Mouse (Mus musculus): Measurements from ENCODE around the gene Trappc3l.
"Not testable (repeated sequence)": the region's sequence is repeated elsewhere in the genome, so short reads cannot be mapped to it uniquely, and the experiment has no call there.

The Trappc3l gene

DNA sequence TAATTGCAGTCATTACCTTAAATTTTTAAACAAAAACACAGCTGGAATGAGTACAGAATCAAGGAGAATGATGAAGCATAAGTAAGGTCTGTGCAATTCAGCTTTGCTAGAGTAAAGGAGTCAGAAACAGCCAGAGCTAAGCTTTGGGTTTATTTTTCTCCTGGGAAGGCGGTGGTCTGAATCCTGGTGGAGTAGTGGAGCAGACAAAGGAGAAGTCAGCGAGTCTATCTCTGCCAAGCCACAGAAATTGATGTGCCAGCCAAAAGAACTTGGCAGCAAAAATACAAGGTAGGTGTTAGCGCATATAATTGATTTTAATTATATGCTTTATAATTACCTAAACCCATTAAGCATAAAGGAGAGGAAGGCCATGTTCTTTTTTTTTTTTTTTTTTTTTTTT, at the start of gene Trappc3l:
Gene Trappc3l, plus strand, starts transcription at position 197 of the 400 bp plus-strand sequence.
- DNase-seq (ENCODE audit: low spot score in 2 of 2), result no peak

DNA sequence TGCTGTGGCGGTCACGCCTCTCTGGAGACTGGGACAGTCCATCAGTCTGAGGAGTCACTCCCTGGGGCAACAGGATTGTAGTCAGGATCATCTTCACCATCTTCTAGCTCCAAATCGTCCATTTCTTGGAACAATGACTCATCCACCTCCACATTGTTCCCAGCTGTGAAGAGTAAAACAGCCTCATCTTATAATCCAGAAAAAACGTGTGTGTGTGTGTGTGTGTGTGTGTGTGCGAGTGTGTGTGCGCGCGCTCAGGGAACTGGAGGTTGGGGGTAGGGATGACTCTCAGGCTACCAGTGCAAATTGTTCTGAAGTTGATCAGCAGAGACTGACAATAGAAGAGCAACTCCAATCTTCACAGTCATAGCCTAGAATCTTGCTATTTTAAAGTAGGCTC, 40.7 kb upstream of the Trappc3l start:
- DNase-seq (ENCODE audit: low spot score in 2 of 2), result not testable (repeated sequence)

DNA sequence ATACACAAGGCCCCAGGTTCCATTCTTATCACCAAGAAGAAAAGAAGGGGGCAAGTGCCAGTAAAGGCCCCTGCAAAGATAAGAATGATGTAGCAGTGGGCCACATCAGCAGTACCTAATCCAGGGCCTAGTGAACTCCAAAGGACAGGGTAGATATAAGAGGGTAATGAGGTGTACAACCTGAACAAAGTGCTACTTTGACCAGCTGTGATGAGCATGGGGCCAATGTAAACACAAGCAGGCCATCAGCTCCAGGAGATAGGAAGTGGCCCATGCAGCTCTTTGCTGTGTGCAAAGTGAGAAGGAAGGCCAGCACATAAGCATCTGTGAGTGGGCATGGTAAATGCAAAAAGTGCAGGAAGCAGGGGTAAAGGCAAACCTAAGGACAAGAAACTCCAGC, 39.0 kb upstream of the Trappc3l start:
- no peak for DNase-seq (ENCODE audit: low spot score in 2 of 2)

DNA sequence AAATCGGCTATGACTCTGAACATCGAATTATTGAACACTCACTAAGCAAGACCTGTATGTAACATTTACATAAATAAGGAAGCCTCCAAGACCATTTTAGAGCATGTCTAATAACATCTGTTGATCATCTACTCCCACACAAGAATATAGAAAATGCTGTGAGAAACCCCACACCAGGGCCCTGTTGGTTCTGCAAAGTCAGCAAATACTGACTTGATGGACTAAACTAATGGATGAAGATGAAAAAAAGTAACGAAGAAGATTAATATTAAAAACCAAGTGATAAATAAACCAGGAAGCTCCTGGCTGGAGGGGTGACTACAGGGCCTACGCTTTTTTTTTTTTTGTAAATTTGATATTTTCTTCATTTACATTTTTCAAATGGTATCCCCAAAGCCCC, 24.8 kb upstream of the Trappc3l start:
- no peak for DNase-seq (ENCODE audit: low spot score in 2 of 2)

DNA sequence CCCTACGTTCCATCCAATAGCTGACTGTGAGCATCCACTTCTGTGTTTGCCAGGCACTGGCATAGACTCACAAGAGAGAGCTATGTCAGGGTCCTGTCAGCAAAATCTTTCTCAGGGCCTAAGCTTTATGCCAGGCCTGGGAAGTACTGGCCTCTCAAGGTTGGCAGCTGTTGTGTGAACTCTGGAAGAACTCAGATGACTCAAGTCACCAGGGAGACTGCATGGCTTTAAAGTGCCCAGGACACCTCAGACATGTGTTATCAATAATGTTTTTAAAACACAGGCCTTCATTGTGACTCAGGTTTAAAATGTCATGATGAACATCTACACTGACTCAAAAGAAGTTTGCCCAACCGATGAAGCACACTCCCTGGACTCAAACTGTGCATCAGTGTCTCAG, 24.2 kb upstream of the Trappc3l start:
- no peak for DNase-seq (ENCODE audit: low spot score in 2 of 2)

DNA sequence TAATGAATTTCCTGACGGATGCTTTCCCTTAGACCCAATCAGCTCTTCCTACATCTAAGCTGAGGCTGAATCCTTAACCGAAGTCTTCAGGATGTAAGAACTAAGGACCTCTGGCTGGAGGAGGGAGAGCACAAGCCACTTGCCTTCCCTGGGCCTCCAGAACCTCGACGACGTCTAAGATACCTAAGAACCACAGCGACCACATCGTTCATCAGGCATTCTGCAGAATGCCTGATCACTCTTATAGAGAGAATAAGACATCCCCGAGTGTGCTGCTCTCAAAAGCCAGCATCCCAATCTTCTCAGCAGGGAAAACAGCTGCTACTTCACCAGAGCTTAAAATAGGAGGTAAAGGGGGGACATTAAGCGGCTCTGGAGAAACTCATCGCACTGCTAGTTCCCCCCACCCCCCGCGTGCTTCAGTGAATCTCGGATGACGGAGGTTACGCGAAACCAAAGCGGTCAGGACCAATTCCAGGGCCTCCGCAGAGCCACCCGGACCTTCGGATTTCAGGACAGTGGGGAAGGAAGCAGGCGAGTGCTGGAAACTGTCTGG, 18.6 kb upstream of the Trappc3l start:
- peak in 1 of 2 experiments; percentile 10 for DNase-seq (ENCODE audit: low spot score in 2 of 2)

DNA sequence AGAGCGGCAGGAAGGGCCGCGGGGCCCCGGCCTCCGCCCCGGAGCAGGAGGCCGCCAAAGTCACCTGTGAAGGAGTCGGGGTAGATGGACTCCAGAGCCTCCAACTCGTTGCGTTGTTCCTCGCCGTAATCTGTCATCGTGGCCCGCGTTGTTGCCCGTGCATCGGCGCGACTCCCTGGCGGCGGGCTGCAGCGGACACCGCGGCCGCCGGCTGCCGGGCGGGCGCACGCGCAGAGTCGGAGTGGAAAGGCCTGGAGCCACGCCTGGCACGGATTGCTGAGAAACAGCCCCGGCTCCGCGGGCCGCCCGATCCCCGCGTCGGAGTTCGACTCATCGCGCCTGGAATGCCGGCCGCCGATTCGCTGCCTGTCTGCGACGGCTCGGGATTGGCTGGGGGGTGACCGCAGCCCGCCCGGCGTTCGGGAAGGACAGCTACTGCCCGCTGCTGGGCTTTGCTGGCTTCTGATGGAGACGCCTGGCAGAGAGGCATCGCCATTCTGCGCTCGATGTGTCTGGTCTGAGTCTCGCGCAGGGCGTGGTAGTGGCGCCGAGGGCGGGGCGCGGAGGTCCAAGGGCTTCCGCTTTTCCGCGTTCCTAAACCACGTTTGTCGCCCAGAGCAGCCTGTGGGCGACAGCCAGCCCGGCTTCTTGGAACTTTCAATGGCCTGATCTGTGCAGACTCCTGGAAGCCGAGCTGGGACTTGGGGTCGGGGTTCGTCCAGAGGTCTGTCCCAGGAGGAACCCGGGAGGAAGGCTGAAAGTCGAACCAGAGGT, 17.9 kb upstream of the Trappc3l start, which contains the start of gene Rwdd1:
Gene Rwdd1, minus strand, starts transcription at position 323 of the 774 bp plus-strand sequence.
- DNase-seq (ENCODE audit: low spot score in 2 of 2), result peak; percentile 96 to 97

DNA sequence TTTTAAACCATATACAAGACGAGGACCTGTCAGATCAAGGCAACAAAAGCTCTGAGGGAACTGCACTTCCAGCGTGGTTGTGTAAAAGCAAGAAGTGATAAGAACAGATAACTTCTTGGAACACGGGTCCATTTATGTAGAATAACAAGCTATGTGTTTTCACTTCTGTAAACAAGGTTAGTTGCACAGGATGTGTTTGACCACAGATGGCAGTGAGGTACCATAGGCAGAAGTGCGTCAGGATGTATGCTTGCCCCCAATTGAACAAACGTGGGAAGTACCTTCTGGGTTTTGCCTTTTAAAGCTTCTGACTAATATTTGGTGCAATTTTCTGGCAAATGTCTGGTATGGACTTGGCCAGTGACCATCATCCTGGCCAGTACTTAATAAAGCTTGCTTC, 7.1 kb upstream of the Trappc3l start:
- no peak for DNase-seq (ENCODE audit: low spot score in 2 of 2)

DNA sequence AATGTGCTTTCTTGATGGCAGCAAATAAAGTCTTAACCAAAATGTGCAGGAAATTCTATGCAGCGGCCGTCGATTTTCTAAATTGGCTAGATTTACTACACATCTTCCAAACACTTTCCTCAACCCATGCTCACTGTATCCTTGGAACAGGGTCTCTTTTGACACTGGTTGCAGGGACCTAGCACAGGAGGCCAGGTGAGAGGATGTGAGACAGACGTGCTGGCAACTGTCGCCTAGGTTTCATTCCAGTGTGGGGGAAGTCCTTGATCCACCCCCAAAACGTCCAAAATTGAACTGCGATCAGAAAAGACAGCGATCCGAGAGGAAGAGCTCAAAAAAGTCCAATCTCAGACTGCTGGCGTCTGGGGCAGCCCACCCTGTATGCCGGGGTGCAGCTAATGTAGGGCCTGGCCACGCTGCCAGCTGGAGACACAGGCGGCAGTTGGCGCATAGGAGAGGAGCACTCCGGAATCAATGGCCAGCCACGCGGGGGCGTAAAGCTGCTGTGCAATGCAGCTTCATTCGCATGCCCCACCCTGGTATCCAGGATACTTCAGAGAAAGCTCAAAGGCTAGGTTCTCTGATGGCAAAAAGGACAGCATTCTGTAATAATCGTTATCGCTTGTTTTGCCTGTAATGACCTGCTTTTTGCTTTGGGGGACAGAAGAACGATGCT, 3.6 kb upstream of the Trappc3l start:
- DNase-seq (ENCODE audit: low spot score in 2 of 2), result peak; percentile 33 to 68

DNA sequence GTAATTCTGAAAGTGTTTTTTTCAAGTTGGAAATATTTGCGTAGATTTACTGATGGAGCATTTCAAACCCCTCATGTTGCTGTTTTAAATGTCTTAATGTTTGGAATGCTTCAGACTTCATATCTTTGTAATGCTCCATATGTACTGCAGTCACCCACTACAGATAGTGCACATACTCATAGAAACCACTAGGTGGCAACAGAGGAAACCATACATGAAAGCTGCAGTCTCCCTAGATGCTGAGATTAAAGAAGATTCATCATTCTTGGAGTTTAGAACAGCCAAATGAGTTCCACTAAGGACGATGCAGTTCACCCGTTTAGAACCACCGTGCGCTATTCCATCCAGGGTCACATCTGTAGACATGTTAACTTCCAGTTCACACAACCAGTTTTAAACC, 810 bp upstream of the Trappc3l start:
- no peak for DNase-seq (ENCODE audit: low spot score in 2 of 2)

DNA sequence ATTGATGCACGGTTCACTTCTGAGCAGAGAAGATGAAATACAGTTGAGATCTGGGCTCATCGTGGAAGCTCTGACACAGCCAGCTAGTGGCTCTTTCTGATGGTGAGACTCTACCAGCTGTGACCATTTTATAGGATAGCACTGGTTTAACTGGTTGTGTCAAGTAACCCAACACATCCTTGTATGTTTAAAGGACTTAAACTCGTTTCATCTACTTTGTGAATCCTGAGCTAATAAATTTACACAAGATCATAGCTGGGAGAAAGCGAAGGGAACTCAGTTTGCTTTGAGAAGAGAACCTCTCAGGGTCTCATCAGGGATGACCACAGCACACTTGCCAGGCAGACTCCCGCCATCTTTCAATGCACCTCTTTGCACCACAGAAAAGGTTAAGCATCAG, 6.8 kb downstream of the Trappc3l start, which contains the start of gene Calhm4:
Gene Calhm4, minus strand, starts transcription at position 101 of the 400 bp plus-strand sequence.
- DNase-seq (ENCODE audit: low spot score in 2 of 2), result no peak

DNA sequence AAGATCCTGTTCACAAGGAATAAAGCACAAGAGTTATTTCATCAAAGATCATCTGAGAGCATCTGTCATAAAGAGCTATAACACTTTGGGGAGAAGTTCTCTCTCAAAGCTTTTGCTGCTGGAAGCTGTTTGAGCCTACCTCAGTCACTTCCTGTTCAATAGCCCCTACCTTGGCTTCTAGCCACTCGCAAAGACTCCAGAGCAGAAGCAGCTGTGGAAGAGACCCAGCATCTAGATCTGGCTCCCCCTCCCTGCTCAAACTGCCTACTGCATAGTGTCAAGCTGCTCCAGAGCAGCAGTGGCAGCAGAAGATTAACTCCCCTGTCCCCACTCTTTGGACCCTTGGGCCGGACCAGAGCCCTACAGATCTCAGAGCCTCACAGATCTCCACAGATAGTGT, 16.6 kb downstream of the Trappc3l start:
- DNase-seq (ENCODE audit: low spot score in 2 of 2), result no peak

DNA sequence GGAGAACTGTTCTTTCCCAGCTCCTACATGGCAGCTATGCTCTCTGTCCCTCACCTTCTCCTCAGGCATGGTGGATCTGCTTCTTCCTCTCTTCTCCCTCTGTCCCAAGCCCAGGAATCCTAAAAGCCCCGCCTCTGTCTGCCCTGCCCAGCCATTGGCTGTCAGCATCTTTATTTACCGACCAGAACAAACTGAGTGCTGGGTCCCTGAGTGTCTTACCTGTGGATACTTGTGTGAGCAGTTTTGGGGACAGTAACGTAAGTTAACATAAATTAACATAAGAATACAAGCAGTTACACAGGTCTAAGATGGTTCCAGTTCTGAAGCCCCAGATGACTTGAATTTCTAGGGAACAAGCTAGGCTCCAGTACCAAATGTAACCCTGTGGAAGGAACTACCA, 29.2 kb downstream of the Trappc3l start:
- no peak for DNase-seq (ENCODE audit: low spot score in 2 of 2)

DNA sequence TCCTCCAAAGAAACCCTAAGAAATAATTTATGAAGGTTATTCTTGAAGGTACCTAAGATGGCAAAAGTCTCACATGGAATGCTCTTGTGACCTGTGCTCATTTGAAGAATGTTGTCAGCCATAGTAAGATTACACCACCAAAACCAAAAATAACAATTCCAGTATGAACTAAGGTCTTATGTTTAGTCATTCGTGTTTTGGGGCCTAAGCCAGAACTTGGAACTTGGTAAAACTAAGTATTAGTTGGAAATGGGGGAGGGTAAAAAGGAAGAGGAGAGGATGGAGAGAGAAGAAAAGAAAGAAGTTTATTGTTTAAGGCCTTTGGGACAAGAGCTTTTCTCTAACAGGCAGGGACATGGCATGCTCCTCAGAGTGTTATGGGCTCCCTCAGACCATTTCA, 32.2 kb downstream of the Trappc3l start:
- no peak for DNase-seq (ENCODE audit: low spot score in 2 of 2)

DNA sequence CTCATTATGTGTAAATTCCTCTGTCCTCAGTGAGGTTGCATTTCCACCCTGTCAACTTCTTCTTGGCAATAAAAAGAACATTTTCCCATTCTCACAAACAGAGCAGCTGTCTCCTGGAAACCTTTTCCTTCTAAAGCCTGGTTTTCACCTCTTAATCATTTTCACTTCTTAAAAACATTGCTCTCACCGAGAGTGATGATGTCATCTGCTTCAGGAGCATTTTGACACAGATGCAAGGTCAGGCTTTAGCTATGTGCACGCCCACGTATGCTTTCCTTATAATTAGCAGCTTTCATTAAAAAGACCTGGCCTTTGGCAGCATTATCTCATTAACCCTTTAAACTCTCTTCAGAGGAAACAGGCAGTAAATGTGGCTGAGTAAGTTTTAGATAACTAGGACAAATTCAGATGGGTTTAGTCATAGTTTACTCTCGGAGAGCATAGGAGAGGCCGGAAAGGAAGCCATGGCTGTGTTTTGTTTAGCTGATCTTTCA, 33.6 kb downstream of the Trappc3l start:
- DNase-seq (ENCODE audit: low spot score in 2 of 2), result no peak

DNA sequence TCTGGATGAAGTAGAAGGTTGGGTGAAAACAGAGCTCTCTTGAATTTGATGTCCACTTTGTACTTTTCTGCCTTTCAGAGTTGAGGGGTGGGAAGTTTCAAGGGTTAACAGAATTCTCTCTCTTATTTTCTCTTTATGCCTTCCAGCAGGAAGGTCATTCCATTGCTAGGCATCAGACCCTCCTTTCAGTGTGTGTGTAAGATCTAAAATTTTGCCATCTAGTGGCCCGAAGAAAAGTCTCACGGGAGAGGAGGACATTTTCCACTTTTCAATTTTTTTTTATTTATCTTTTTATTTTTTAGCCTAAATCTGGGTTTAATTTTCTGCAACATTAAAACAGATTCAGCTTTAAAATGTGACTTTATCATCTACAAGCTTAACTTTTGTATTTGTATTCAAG, 34.3 kb downstream of the Trappc3l start:
- DNase-seq (ENCODE audit: low spot score in 2 of 2), result no peak

DNA sequence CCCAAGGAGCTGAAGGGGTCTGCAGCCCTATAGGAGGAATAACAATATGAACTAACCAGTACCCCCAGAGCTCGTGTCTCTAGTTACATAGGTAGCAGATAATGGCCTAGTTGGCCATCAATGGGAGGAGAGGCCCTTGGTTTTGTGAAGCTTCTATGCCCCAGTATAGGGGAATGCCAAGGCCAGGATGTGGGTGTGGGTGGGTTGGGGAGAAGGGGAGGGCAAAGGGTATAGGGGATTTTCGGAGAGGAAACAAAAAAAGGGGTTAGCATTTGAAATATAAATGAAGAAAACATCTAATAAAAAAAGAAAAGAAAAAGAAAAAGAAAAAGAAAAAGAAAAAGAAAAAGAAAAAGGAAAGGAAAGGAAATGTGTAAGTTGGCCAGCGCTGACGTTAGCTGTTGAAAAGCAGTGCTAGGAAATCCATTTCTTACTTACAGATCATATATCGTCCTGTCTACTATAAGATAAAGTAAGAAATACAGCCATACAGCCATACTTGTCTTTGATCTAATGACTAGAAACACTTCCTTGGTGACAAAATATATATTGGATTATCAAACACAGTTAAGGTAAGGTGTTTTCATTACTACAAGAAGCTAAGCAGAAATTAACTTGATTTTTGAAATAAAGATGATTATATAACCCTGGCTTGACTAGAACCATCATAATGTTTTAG, 37.3 kb downstream of the Trappc3l start:
- DNase-seq (ENCODE audit: low spot score in 2 of 2), result no peak

DNA sequence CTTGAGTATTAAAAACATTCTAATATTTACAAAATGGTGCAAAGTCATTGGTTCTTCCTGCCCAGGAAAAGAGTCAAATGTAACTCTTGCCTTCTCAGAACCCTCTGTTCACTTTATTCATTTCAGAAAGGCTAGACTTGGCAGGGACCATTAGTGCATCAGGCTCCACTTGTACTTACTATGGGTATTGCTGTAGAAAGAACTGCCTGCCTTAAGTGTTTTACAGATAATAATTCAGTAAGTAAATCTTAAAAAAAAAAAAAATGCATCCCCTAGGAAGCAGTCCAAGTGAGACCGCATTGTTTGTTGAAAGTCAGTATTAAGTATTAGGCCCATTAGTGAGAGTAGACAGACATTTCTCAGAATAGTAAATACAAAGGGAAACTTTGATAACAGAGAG, 49.1 kb downstream of the Trappc3l start:
- DNase-seq (ENCODE audit: low spot score in 2 of 2), result no peak

DNA sequence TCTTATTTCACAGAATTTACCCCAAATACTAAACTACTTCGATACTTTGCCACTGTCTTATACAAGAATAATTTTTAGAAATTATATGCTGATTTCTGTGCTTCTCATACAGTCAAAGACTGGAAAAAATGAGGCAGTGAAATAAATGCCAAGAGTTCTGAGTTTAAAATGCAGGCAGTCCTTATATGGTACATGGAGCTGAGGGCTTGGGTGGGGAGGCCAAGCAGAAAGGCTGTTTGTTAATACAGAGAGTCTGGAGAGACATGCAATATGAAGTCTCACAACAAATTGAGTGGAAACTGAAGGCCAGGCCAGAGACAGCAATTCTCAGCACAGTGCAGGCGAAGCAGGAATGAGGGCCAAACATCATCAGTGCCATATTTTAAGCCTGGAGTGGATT, 51.1 kb downstream of the Trappc3l start:
- DNase-seq (ENCODE audit: low spot score in 2 of 2), result no peak

DNA sequence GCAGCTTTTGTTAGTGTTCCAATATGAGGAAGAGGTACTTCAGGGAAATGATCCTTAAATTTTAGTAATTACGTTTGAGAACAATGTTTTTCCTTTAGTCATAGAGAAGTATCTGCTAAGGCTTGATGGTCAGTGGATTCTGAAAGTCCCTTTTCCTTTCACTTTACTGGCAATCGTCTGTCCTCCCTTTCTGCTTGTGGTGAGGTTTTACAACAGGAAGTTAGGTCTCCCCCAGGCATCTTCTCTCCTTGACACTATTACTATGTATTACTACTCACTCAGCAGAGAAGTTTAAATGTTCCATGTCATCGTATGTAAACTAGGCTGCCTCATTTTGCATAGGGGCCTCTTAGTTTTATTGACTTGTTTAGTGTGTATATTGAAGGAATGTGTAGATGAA, 52.1 kb downstream of the Trappc3l start:
- DNase-seq (ENCODE audit: low spot score in 2 of 2), result no peak

DNA sequence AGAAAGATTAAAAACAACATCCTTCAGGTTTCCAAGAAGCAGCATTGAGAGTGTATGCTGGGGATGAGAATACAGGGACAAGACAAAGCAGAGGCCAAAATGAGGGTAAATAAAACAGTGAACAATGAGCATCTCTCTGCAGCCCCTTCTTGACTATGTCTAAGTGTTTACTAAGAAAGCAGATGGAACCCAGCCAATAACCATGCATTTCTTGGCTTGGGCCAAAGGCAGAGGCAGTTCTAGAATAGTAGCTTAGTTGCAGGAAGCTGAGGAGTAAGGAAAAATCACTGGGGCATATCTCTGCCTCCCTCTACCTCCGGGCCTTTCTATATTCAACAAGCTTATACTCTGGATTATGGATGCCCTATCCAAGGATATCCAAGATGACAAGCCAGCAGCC, 53.1 kb downstream of the Trappc3l start:
- DNase-seq (ENCODE audit: low spot score in 2 of 2), result no peak

DNA sequence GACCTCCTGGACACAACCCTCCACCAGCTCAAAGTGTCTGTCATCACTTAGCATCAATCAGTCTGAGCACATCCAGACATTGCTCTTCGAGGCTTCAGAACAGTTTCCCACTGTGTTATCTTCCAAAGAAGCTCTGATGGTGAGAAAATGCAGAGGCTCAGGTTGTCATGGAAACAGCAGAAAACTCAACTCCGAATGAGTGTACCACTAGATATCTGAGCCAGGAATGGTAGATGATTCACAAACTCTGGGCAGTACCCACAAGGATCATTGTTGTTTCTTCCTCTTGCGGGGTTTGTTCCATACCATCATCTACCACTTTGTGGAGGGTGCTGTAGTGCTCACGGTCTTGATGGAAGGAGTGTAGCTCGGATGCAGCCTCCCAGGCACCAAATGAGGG, 54.5 kb downstream of the Trappc3l start:
- peak; percentile 14 to 25 for DNase-seq (ENCODE audit: low spot score in 2 of 2)
